Mouse (Mus musculus) cortical plate, adult 2 months (tissue): ENCODE results near the gene Gm20532. TPM values are rescaled to one million over a fixed set of nuclear protein-coding genes. Genes with fewer than 3 reads are reported as not detected.
A peak's percentile ranks its signal among the peaks of the same experiment; 100 is the strongest.

Experiments
- H3K27ac ChIP-seq: fragments of 200-500 bp; 2 replicates; pipeline ENCODE4 v1.5.1; 2012; ENCODE audit warnings: low read length, control low read depth, inconsistent platforms; ENCODE audit not compliant: insufficient read depth
- H3K4me1 ChIP-seq: fragments of 200-500 bp; 2 replicates; pipeline ENCODE4 v1.6.1; 2011; ENCODE audit warnings: low read length; ENCODE audit not compliant: control insufficient read depth, insufficient read depth
- H3K4me3 ChIP-seq: fragments of 200-500 bp; 2 replicates; pipeline ENCODE4 v1.5.1; 2011; ENCODE audit warnings: mild to moderate bottlenecking, low read length, control low read depth; ENCODE audit not compliant: insufficient read depth
- CTCF ChIP-seq: fragments of 200-500 bp; IDR thresholded peaks from 2 replicates; pipeline ENCODE4 v1.5.1; 2011; ENCODE audit warnings: mild to moderate bottlenecking, control low read depth, low read length; ENCODE audit not compliant: insufficient read depth; ENCODE audit errors: extremely low read depth
- POLR2A ChIP-seq: fragments of 200-500 bp; IDR thresholded peaks from 2 replicates; pipeline ENCODE4 v1.6.1; 2011; ENCODE audit warnings: mild to moderate bottlenecking, low read length, control low read depth; ENCODE audit not compliant: insufficient read depth; ENCODE audit errors: extremely low read depth
- polyA plus RNA-seq: library from polyadenylated mRNA; depleted of rRNA; stranded (reverse); fragments of >200 nt; gene quantifications from 2 replicates; pipeline ENCODE4 v1.2.3, GENCODE M21; 2012

The Gm20532 gene
- polyA plus RNA-seq, 1 experiment, result not detected

GRCm38 (mm10) chr2:26601595-26601994 lies 15.2 kb downstream of the Gm20532 start:
- Histone ChIP-seq H3K27ac (no peak overlapping the region), H3K4me1 (no peaks in the 10 kb centered on the region), H3K4me3 (no peak overlapping the region)
- TF ChIP-seq CTCF (no peak), POLR2A (no peak)

- Histone ChIP-seq H3K4me3 (no peak overlapping the region), H3K4me1 (no peaks in the 10 kb centered on the region), H3K27ac (no peak overlapping the region)
- TF ChIP-seq CTCF (no peak), POLR2A (no peak)
Measured at GRCm38 (mm10) chr2:26602631-26603030, 16.2 kb downstream of the Gm20532 start.

GRCm38 (mm10) chr2:26603159-26603558 lies 16.7 kb downstream of the Gm20532 start:
- no peak for TF ChIP-seq POLR2A
- TF ChIP-seq CTCF, result no peak
- H3K27ac ChIP-seq, result no peak overlapping the region
- peak overlapping the region; percentile 31 for H3K4me3 ChIP-seq
- no peaks in the 10 kb centered on the region for H3K4me1 ChIP-seq

GRCm38 (mm10) chr2:26603720-26604671 lies 17.6 kb downstream of the Gm20532 start, which contains the start of gene Agpat2:
Gene Agpat2 (minus strand): TSS chr2:26604417.
- TF ChIP-seq POLR2A, result no peak
- TF ChIP-seq CTCF, result no peak
- Histone ChIP-seq H3K27ac (no peak within 1 kb of the TSS), H3K4me3 (peak within 1 kb of the TSS; percentile 31), H3K4me1 (no peaks in the 10 kb centered on the region)

GRCm38 (mm10) chr2:26605331-26605730 lies 18.9 kb downstream of the Gm20532 start:
- H3K27ac ChIP-seq, result no peak overlapping the region
- no peak overlapping the region for H3K4me3 ChIP-seq
- no peaks in the 10 kb centered on the region for H3K4me1 ChIP-seq
- TF ChIP-seq POLR2A (no peak), CTCF (no peak)

- H3K27ac ChIP-seq, result no peak overlapping the region
- no peaks in the 10 kb centered on the region for H3K4me1 ChIP-seq
- TF ChIP-seq CTCF (no peak), POLR2A (no peak)
- no peak overlapping the region for H3K4me3 ChIP-seq
Measured at GRCm38 (mm10) chr2:26606579-26606978, 20.1 kb downstream of the Gm20532 start.

GRCm38 (mm10) chr2:26607056-26607910 lies 20.8 kb downstream of the Gm20532 start:
- no peak for TF ChIP-seq POLR2A
- TF ChIP-seq CTCF, result no peak
- H3K4me1 ChIP-seq, result no peaks in the 10 kb centered on the region
- H3K27ac ChIP-seq, result no peak overlapping the region
- no peak overlapping the region for H3K4me3 ChIP-seq

GRCm38 (mm10) chr2:26608781-26609180 lies 22.3 kb downstream of the Gm20532 start:
- TF ChIP-seq CTCF (no peak), POLR2A (no peak)
- H3K27ac ChIP-seq, result no peak overlapping the region
- no peak overlapping the region for H3K4me3 ChIP-seq
- no peaks in the 10 kb centered on the region for H3K4me1 ChIP-seq

GRCm38 (mm10) chr2:26609261-26609661 lies 22.8 kb downstream of the Gm20532 start:
- TF ChIP-seq CTCF, result no peak
- TF ChIP-seq POLR2A, result no peak
- Histone ChIP-seq H3K4me3 (no peak overlapping the region), H3K4me1 (no peaks in the 10 kb centered on the region), H3K27ac (no peak overlapping the region)
